Mouse (Mus musculus): ENCODE measurements around the gene Hdac10. TPM values are rescaled to one million over a fixed set of nuclear protein-coding genes. Genes with fewer than 3 reads are reported as not detected.

Gene Hdac10
- polyA plus RNA-seq, 1 experiment, result 4.6 TPM

DNA sequence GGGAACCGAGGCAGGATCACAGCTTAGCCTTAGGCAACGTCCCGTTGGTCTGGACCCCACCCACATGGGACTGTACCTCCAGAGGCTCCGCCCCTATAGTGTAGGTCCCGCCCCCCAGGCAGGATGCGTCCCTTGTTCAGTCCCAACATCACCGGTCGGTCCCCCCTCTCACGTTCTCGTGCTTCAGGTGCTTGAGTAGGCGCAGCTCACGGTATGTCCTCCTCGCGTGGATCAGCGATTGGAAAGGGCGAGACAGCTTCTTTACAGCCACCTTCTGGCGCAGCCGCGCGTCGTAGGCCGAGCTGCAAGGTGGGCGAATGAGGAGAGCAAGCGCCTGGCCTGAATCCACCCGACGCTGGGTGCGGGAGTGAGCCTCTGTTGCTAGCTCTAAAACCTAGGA lies 18.0 kb upstream of the Hdac10 start:
- Histone ChIP-seq H3K27me3 (ENCODE audit: control insufficient read depth, insufficient read depth, low read length, poor library complexity, severe bottlenecking) (no peaks in the 10 kb centered on the region), H3K36me3 (ENCODE audit: control insufficient read depth, insufficient read depth, low read length, poor library complexity, severe bottlenecking) (no peaks in the 10 kb centered on the region), H3K9me3 (replicated peaks; ENCODE audit: control insufficient read depth, insufficient read depth, low read length, poor library complexity, severe bottlenecking) (no peaks in the 10 kb centered on the region), H3K27ac (ENCODE audit: insufficient read depth, low read length) (no peak overlapping the region), H3K4me1 (ENCODE audit: control insufficient read depth, insufficient read depth, low read length) (peaks cover 2% of the 10 kb centered on the region), H3K9ac (ENCODE audit: low read depth, poor library complexity, severe bottlenecking) (peak overlapping the region; percentile 6; the same call in 1 of the 2 replicates), H3K4me3 (ENCODE audit: low read depth, low read length) (peak overlapping the region; percentile 60)
- TF ChIP-seq POLR2A (IDR thresholded peaks at IDR 0.05; ENCODE audit: insufficient read depth, low read length), result no peak
- TF ChIP-seq EP300 (IDR thresholded peaks at IDR 0.05; ENCODE audit: insufficient read depth, low read depth, low read length), result no peak
- TF ChIP-seq CTCF (IDR thresholded peaks at IDR 0.05; ENCODE audit: low read depth, low read length), result no peak

DNA sequence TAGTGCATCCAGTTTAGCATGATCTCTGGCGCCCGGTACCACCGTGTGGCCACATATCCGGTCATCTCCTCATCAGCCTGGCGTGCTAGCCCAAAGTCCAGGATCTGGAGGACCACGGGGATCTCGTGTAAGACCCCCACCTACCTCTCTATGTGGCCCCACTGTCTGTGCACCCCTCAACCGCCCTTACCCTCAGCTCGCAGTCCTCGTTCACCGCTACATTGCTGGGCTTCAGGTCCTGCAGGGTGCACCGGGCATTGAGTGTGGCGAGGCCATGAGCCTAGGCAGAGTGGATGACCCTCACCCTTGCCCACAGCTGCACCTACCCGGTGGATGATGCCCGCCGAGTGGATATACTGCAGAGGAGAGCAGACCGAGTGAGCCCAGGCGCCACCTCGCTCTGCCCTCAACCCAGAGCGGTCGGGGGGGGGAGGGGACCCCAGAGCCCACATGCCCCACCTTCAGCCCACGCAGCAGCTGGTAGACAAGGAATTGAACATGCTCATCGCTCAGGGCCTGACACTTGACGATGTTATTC lies 17.4 kb upstream of the Hdac10 start:
- H3K9me3 ChIP-seq (replicated peaks; ENCODE audit: control insufficient read depth, insufficient read depth, low read length, poor library complexity, severe bottlenecking), result no peaks in the 10 kb centered on the region
- no peaks in the 10 kb centered on the region for H3K27me3 ChIP-seq (ENCODE audit: control insufficient read depth, insufficient read depth, low read length, poor library complexity, severe bottlenecking)
- no peak for TF ChIP-seq CTCF (IDR thresholded peaks at IDR 0.05; ENCODE audit: low read depth, low read length)
- TF ChIP-seq POLR2A (IDR thresholded peaks at IDR 0.05; ENCODE audit: insufficient read depth, low read length), result no peak
- TF ChIP-seq EP300 (IDR thresholded peaks at IDR 0.05; ENCODE audit: insufficient read depth, low read depth, low read length), result no peak
- H3K4me1 ChIP-seq (ENCODE audit: control insufficient read depth, insufficient read depth, low read length), result peaks cover 2% of the 10 kb centered on the region
- no peak overlapping the region for H3K9ac ChIP-seq (ENCODE audit: low read depth, poor library complexity, severe bottlenecking)
- H3K36me3 ChIP-seq (ENCODE audit: control insufficient read depth, insufficient read depth, low read length, poor library complexity, severe bottlenecking), result no peaks in the 10 kb centered on the region
- peak overlapping the region; percentile 60 for H3K4me3 ChIP-seq (ENCODE audit: low read depth, low read length)
- no peak overlapping the region for H3K27ac ChIP-seq (ENCODE audit: insufficient read depth, low read length)

DNA sequence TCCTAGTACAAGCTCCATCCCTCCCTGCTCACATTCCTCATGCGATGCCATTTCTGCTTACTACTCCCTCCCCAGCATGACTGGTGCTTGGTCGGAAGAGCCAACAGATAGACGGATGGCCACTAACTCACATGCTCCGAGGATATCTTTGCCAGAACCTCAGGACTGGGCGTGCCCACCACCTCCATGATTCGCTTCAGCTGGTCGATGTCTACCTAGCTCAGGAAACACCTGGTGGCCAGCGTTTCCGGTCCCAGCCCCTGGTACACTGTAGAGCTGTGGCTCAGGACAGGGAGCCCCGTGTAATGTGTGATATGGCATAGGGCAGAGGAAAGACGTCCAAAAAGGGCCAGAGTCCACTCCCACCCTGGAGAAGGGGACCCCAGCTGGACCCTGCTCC lies 16.5 kb upstream of the Hdac10 start:
- H3K36me3 ChIP-seq (ENCODE audit: control insufficient read depth, insufficient read depth, low read length, poor library complexity, severe bottlenecking), result no peaks in the 10 kb centered on the region
- H3K4me3 ChIP-seq (ENCODE audit: low read depth, low read length), result no peak overlapping the region
- H3K27me3 ChIP-seq (ENCODE audit: control insufficient read depth, insufficient read depth, low read length, poor library complexity, severe bottlenecking), result no peaks in the 10 kb centered on the region
- H3K27ac ChIP-seq (ENCODE audit: insufficient read depth, low read length), result no peak overlapping the region
- no peak for TF ChIP-seq EP300 (IDR thresholded peaks at IDR 0.05; ENCODE audit: insufficient read depth, low read depth, low read length)
- no peak for TF ChIP-seq POLR2A (IDR thresholded peaks at IDR 0.05; ENCODE audit: insufficient read depth, low read length)
- no peak for TF ChIP-seq CTCF (IDR thresholded peaks at IDR 0.05; ENCODE audit: low read depth, low read length)
- peaks cover 2% of the 10 kb centered on the region for H3K4me1 ChIP-seq (ENCODE audit: control insufficient read depth, insufficient read depth, low read length)
- H3K9ac ChIP-seq (ENCODE audit: low read depth, poor library complexity, severe bottlenecking), result no peak overlapping the region
- no peaks in the 10 kb centered on the region for H3K9me3 ChIP-seq (replicated peaks; ENCODE audit: control insufficient read depth, insufficient read depth, low read length, poor library complexity, severe bottlenecking)

DNA sequence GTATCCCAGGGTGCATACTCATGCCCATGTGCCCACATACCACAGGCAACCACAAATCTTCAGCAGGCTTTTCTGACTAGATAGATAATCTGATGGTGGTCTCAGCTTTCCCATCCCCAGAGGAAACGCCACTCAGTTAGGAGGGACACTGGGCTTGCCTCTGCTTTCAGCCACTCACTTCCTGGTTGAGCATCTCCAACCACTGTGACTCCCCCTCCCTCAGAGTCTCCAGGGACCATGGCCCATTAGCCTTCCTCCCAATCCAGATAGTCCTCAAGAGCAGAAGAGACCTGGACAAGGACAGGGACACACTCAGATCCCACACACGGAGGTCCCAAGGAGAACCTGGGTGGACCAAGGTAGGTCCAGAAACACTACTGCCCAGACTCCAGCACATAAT lies 14.6 kb upstream of the Hdac10 start:
- Histone ChIP-seq H3K4me1 (ENCODE audit: control insufficient read depth, insufficient read depth, low read length) (no peaks in the 10 kb centered on the region), H3K27me3 (ENCODE audit: control insufficient read depth, insufficient read depth, low read length, poor library complexity, severe bottlenecking) (no peaks in the 10 kb centered on the region), H3K36me3 (ENCODE audit: control insufficient read depth, insufficient read depth, low read length, poor library complexity, severe bottlenecking) (no peaks in the 10 kb centered on the region), H3K9ac (ENCODE audit: low read depth, poor library complexity, severe bottlenecking) (no peak overlapping the region), H3K27ac (ENCODE audit: insufficient read depth, low read length) (no peak overlapping the region), H3K9me3 (replicated peaks; ENCODE audit: control insufficient read depth, insufficient read depth, low read length, poor library complexity, severe bottlenecking) (no peaks in the 10 kb centered on the region), H3K4me3 (ENCODE audit: low read depth, low read length) (no peak overlapping the region)
- TF ChIP-seq POLR2A (IDR thresholded peaks at IDR 0.05; ENCODE audit: insufficient read depth, low read length) (no peak), EP300 (IDR thresholded peaks at IDR 0.05; ENCODE audit: insufficient read depth, low read depth, low read length) (no peak), CTCF (IDR thresholded peaks at IDR 0.05; ENCODE audit: low read depth, low read length) (no peak)

DNA sequence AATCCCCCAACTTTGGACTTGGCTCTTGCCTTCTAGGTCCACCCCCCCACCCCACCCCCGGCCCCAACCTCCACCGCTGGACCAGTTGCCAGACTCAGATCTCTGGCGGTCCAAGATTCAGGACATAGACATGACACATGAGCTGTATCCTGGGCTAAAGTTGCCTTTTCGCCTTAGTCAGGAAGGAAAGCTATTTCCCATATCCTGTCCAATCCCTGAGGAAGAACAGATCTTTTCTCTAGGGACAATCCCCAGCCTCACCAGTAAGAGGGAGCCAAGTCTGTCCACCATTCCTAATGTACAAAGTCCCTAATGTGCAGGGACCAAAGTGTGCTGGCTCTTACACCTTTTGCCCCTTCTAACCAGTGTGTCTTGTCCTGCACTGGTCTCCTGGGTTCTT lies 13.4 kb upstream of the Hdac10 start:
- no peak overlapping the region for H3K9ac ChIP-seq (ENCODE audit: low read depth, poor library complexity, severe bottlenecking)
- no peak overlapping the region for H3K27ac ChIP-seq (ENCODE audit: insufficient read depth, low read length)
- no peaks in the 10 kb centered on the region for H3K36me3 ChIP-seq (ENCODE audit: control insufficient read depth, insufficient read depth, low read length, poor library complexity, severe bottlenecking)
- no peak overlapping the region for H3K4me3 ChIP-seq (ENCODE audit: low read depth, low read length)
- H3K9me3 ChIP-seq (replicated peaks; ENCODE audit: control insufficient read depth, insufficient read depth, low read length, poor library complexity, severe bottlenecking), result no peaks in the 10 kb centered on the region
- no peaks in the 10 kb centered on the region for H3K27me3 ChIP-seq (ENCODE audit: control insufficient read depth, insufficient read depth, low read length, poor library complexity, severe bottlenecking)
- no peak for TF ChIP-seq CTCF (IDR thresholded peaks at IDR 0.05; ENCODE audit: low read depth, low read length)
- TF ChIP-seq EP300 (IDR thresholded peaks at IDR 0.05; ENCODE audit: insufficient read depth, low read depth, low read length), result no peak
- no peak for TF ChIP-seq POLR2A (IDR thresholded peaks at IDR 0.05; ENCODE audit: insufficient read depth, low read length)
- no peaks in the 10 kb centered on the region for H3K4me1 ChIP-seq (ENCODE audit: control insufficient read depth, insufficient read depth, low read length)

DNA sequence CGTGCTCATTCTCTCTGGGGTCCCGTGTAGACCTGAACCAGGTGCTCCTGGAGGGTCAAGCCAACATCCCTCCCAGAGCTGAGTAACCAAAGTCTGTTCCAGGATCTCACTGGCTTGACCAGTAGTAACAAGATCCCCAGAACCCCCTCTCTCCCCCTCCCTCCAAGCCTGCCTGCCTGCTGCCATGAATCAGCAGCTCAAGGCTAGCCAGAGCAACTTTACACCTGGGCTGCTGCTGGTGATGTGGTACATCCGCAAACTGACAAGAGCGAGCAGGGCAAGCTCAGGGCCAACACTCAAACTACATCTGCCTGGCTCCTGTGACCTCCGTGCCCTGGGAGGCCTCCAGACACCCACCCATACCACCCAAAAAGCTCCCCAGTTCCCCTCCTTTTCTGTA lies 12.9 kb upstream of the Hdac10 start:
- TF ChIP-seq POLR2A (IDR thresholded peaks at IDR 0.05; ENCODE audit: insufficient read depth, low read length), result no peak
- no peak for TF ChIP-seq CTCF (IDR thresholded peaks at IDR 0.05; ENCODE audit: low read depth, low read length)
- TF ChIP-seq EP300 (IDR thresholded peaks at IDR 0.05; ENCODE audit: insufficient read depth, low read depth, low read length), result no peak
- no peaks in the 10 kb centered on the region for H3K4me1 ChIP-seq (ENCODE audit: control insufficient read depth, insufficient read depth, low read length)
- H3K4me3 ChIP-seq (ENCODE audit: low read depth, low read length), result no peak overlapping the region
- peak overlapping the region; percentile 17; the same call in 1 of the 2 replicates for H3K27ac ChIP-seq (ENCODE audit: insufficient read depth, low read length)
- no peaks in the 10 kb centered on the region for H3K36me3 ChIP-seq (ENCODE audit: control insufficient read depth, insufficient read depth, low read length, poor library complexity, severe bottlenecking)
- H3K9ac ChIP-seq (ENCODE audit: low read depth, poor library complexity, severe bottlenecking), result no peak overlapping the region
- H3K9me3 ChIP-seq (replicated peaks; ENCODE audit: control insufficient read depth, insufficient read depth, low read length, poor library complexity, severe bottlenecking), result no peaks in the 10 kb centered on the region
- no peaks in the 10 kb centered on the region for H3K27me3 ChIP-seq (ENCODE audit: control insufficient read depth, insufficient read depth, low read length, poor library complexity, severe bottlenecking)
